Mouse (Mus musculus) urinary bladder, adult 2 months (tissue): ENCODE results near the gene Sertad3. TPM values are rescaled to one million over a fixed set of nuclear protein-coding genes. Genes with fewer than 3 reads are reported as not detected.

Experiments used
- polyA plus RNA-seq: library from polyadenylated mRNA; depleted of rRNA; stranded (reverse); fragments of >200 nt; gene quantifications from 2 replicates; pipeline ENCODE4 v1.2.3, GENCODE M21; 2012; rRNA removed

The Sertad3 gene
- polyA plus RNA-seq, 1 experiment: 29.1 TPM

Other genes with a start within 250 kb of the Sertad3 start
- 9.9 and 11.6 TPM in 2 replicates for gene Itpkc, start 245.1 kb upstream of the Sertad3 start, polyA plus RNA-seq
- 20.4 and 20.7 TPM in 2 replicates for gene Coq8b, start 240.7 kb upstream of the Sertad3 start, polyA plus RNA-seq
- gene Numbl, start 215.3 kb upstream of the Sertad3 start, polyA plus RNA-seq: 44.1 and 47.3 TPM in 2 replicates
- 176 and 335 TPM in 2 replicates for gene Ltbp4, start 136.1 kb upstream of the Sertad3 start, polyA plus RNA-seq
- gene Shkbp1, start 117.7 kb upstream of the Sertad3 start, polyA plus RNA-seq: 39.4 and 46.5 TPM in 2 replicates
- 0.43 and 0.67 TPM in 2 replicates for gene Gm20479, start 116.3 kb upstream of the Sertad3 start, polyA plus RNA-seq
- gene Sptbn4, start 26.1 kb upstream of the Sertad3 start, polyA plus RNA-seq: 0.53 and 0.74 TPM in 2 replicates
- gene Blvrb, start 25.8 kb upstream of the Sertad3 start, polyA plus RNA-seq: 46.5 and 51.3 TPM in 2 replicates
- gene Sertad1, start 13.1 kb downstream of the Sertad3 start, polyA plus RNA-seq: 36.2 and 37.2 TPM in 2 replicates
- 4.6 and 4.9 TPM in 2 replicates for gene Prx, start 25.6 kb downstream of the Sertad3 start, polyA plus RNA-seq
- 1.4 and 1.7 TPM in 2 replicates for gene Hipk4, start 49.5 kb downstream of the Sertad3 start, polyA plus RNA-seq
- gene Pld3, start 79.5 kb downstream of the Sertad3 start, polyA plus RNA-seq: 85.8 and 97.5 TPM in 2 replicates
- gene 2310022A10Rik, start 79.5 kb downstream of the Sertad3 start, polyA plus RNA-seq: 16.7 and 17.1 TPM in 2 replicates
- gene Akt2, start 117.8 kb downstream of the Sertad3 start, polyA plus RNA-seq: 78.4 and 96.7 TPM in 2 replicates
- 0.04 TPM in 1 of 2 replicates, not detected in the other for gene Ttc9b, start 180.1 kb downstream of the Sertad3 start, polyA plus RNA-seq
- 14.7 and 18.1 TPM in 2 replicates for gene Map3k10, start 200.8 kb downstream of the Sertad3 start, polyA plus RNA-seq
- 2.3 and 2.5 TPM in 2 replicates for gene Zfp607b, start 215.6 kb downstream of the Sertad3 start, polyA plus RNA-seq